Mouse (Mus musculus) neural tube, embryonic 10.5 days (tissue): ENCODE data around the gene Foxn3.

Source experiments
- DNase-seq: peaks from one replicate; pipeline ENCODE4 v3.0.0-alpha.2; 2017; ENCODE audit warnings: low spot score; ENCODE audit errors: extremely low spot score

Foxn3 gene

DNA sequence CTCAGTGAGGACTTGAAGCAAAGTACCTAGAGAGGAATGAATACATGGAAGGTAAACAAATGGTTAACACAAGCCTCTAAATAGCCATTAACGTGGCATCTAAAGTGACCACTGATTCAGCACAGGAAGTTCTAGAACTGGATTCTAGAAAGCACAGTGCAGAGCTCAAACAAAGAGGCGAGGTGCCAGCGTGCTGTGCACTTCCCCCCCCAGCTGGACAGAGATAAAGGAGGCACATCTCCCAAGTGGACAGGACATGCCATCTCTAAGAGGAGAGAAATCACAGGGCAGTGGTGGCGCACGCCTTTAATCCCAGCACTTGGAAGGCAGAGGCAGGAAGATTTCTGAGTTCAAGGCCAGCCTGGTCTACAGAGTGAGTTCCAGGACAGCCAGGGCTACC, 173.0 kb downstream of the Foxn3 start:
- no peak for DNase-seq

DNA sequence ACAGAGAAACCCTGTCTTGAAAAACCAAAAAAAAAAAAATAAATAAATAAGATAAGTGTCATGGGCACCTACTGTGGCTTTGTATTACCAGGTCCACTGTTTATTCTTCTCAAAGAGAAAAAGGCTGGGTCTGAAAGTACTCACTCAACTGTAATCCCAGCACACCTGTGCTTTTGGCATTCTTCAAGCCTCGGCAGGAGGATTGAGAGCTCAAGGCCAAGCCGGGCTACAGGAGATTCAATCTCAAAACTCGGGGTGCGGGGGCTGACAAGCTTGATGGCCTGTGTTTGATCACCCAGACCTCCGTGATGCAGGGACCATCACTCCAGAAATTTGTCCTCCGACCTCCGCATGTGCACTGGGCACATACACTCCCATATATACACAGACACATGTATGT, 174.1 kb downstream of the Foxn3 start:
- no peak for DNase-seq

DNA sequence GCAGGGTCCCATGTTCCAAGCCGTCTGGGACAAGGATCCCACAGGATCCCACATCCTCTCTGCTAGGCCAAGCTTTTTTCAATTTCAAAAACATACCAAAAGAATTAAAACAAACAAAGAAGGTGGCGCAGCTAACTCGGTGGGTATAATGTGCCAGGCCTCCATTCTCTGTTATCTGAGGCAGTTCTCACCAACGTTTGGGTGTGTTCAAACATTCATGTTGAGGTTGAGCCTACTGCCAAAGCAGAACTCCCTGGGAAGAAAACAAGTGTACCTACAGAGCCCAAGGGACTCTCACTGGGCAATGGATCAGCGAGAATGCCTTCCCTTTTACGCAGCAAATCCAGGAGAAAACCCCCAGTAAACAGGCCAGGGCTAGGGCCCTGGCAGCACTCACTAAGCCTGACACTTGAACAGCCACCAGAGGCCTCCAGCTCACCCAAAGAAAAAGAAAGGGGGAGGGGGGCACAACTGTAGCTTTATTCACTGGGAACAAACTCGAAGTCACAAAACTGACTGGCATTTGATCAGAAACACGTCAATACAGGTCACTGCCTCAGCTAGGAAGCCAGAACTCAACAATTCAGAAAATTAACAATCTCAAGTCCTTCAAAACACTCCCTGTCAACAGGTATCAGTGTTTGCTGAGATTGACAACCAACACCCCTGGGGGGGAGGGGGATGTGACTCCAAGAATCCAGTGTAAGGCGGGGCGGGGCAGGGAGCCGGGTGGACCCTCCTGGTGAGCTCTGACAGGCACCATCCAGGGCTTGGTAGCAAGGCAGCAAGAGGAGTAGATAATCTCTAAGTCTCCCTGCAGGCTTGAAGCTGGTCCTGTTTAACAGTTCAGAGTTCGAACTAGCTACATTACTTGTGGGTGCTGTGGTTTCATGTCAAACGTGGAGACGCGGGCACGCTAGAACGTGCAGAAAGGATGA, 177.2 kb downstream of the Foxn3 start:
- no peak for DNase-seq

DNA sequence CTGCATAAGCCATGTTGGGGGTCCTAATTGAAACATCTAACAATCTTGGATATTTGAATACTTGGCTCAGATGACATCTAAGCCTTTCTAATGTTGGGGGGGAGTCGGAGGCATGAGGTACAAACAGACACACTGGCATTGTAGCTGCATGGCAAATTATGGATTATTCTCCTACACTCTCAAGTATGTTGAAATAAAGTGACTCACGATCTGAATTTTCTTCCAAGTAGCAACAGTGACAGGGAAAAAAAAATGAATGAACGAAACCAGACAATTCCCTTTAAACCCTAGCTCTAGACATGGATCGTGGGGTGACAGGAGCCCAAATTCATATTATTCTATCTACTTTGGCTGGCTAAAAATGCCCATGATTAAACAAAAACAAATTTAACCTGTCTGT, 178.3 kb downstream of the Foxn3 start:
- no peak for DNase-seq

DNA sequence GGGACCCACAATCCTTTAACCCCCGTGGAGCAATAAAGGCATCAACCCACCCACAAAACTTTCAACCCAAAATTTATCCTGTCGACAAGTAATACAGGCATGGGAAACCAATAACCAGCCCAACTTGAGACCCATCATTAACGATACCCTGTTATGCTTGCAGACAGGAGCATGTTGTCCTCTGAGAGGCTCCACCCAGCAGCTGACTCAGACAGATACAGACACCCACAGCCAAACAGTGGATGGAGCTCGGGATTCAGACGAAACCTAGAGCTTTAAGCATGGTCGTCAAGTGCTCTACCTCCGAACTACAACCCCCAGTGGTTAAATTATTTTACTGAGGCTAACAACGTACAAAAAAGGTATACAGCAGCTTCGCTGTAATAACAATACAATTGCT, 182.1 kb downstream of the Foxn3 start:
- no peak for DNase-seq

DNA sequence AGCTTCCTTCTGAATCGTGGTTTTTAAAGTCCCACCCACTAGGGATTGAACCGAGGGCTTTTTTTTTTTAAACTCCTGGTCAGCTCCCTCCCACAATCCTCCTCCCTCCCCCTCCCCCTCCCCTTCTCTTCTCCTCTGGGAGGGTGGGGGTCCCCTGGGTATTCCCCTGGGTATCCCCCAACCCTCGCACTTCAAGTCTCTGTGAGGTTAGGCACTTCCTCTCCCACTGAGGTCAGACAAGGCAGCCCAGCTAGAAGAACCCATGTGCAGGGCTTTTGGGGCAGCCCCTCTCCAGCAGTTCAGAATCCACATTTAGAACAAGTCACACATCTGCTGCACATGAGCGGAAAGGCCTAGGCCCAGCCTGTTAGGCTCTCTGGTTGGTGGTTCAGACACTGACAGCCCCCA, 182.5 kb downstream of the Foxn3 start:
- no peak for DNase-seq

DNA sequence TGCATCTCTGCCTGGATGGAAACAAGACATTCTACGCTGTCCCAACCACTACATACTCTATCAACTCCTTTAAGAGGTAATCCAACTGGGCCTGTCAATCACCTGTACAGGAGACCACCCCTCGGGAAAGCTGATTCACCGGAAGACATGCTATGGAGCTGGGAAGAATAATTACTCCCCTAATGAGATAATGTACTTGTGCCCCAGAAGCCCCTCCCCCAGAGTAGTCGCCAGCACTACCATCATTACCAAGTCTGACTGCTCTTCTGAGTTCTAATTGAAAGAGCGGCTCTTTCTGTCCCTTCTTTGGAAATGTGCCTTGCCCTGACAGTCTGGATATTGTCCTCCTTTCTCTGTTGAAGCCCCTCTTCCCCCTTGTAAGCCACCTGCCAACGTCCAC, 183.3 kb downstream of the Foxn3 start:
- DNase-seq, result no peak

DNA sequence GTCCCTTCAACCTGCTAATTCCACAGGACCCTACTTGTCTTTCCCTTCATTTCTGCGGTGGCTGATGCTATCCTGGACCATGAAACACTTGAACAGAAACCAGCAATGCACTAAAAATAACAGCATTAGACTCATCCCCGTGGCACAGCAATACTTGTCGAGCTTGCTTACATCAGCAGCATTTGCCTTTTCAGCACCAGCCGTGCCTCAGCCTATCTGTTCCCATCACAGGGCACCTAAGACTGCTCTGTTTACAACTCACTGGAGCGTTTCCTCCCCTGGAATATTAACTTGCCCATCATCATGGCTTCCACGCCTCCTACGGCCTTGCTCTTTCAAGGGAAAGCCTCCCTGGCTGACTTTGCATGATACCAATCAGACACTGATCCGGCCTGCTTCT, 185.1 kb downstream of the Foxn3 start:
- no peak for DNase-seq

DNA sequence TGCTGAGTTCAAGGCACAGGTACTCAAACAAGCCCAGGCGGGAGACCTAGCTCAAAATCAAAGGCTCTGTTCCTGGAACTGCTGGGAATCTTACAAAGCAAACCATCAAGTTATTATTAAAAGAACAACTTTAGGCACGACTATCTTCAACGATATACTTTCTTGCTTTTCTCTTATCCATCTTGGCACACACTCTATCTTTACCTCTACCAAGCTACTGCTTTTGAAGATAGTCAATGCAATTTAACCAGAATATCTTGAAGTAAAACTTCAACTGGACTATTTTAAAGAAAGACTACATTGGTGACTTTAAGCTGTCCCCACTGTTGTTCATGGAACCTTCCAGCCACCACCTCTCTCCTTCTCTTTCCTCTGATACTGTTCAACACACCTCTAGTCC, 185.7 kb downstream of the Foxn3 start:
- DNase-seq, result no peak

DNA sequence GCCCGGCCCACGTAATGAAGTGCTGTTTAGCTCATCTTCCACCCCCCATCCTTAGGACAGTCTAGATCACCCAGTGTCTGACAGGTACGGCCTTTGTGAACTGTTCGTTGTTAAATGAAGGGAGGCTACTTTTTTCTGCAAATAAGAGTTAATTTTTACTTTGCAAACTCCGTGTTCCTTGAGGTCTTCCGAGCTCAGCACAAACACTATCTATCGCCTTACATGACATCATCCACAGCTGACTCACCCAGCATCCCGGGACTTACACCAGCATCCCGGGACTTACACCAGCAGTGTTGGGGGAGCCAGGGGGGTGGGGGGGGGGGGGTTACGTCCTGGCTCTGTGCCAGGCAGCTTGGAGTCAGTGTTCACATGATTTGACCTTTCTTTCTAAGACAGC, 186.3 kb downstream of the Foxn3 start:
- no peak for DNase-seq

DNA sequence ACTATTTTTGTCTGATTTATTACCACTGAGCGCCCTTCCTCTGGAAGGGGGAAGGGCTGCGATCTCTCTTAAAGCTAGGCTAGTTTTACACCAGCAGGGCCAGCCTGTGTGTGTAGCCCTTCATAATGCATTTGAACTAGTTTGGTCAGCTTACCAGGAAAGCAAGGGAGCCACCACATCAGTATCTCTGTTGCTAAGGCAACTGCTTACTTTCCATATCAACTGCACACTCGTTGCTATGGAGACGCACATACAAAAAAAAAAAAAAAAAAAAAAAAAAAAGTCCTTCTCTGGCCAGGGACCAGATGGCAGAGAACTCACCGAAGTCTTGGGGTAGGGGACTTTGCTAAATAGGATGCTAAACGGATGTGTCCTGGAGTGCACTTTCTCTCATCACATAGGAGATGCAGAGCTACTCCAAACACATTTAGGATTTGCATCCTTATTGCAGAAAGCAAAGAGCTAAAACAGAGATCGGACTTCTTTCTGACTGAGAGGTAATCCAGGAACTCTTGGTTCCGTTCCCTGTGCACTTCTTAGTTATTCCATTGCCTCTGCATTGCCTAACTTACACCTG, 187.4 kb downstream of the Foxn3 start:
- no peak for DNase-seq

DNA sequence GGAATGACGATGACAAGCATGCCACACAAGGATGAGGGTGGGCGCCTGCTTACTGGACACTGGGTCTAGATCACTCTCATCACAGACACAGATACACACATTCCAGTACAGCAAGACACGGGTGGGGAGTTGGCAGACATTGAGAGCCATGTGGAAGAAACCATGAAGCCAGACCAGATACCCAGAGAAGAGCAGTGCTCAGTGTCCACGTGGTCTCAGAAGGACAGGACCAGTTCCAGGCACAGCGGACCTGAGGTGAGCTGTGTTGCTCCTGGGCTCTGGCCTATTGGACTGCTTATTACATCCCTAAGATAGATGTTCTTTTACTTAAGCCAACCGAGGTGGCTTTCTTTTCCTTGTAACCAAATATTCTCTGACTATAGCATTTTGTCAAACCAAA, 188.0 kb downstream of the Foxn3 start:
- DNase-seq, result no peak

DNA sequence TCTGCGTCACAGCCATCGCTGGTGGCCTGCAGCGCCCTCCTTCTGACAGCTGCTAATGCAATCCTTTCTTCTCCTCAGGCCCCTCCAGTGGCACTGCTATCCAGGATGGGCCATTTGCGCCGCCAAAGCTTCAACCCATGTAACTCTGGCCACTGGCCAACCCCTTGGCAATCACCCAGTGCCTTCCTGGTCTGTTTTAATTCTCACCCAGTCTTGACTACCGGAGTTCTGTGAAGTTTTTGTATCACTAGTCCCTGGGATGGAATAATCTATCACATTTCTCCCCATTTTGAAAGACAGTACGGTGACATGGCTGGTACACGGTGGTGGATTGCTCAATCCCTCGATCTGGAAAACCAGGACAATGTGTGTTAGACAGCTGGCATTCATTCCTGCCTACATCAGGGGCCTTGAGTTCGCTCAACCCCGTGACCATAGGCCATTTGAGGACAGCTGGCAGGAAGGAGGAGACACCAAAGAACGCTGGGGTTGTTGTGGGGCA, 189.2 kb downstream of the Foxn3 start:
- DNase-seq, result no peak

DNA sequence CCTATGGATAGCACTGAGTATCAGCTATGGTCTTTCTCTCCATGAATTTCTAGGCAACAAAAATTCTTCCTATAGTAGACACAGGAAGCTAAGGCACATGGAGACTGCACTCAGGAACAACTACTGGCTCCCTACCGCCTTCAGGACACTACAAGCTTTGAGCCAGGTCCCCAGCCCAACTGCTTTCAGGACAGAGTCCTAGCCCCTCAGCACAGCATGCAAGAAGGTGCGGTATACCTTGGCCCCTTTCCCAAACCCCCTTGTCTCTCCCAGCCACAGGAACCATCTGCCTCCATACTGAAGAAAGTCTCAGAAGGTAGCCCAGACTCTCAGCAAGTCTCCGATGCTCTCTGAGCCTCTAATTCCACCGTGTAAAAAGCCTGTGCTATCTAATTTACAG, 189.8 kb downstream of the Foxn3 start:
- DNase-seq, result no peak

DNA sequence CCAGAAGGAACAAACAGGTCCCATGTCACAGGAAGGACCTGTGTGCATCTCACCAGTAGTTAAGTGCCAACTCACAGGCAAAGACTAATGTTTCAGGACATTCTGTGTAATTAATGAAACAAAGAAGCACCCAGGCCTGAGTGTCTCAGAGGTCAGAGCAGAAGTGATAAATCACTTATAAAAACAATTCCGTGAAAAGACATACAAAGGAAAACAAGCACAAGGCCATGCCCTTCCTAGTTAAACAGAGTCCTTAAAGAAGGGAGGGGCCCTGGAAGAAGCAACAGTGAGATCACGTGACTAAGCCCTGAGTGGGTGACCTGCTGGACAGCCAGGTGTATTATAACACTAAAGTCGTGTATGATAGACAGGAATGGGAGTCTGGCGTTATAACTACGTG, 191.9 kb downstream of the Foxn3 start:
- DNase-seq, result no peak

DNA sequence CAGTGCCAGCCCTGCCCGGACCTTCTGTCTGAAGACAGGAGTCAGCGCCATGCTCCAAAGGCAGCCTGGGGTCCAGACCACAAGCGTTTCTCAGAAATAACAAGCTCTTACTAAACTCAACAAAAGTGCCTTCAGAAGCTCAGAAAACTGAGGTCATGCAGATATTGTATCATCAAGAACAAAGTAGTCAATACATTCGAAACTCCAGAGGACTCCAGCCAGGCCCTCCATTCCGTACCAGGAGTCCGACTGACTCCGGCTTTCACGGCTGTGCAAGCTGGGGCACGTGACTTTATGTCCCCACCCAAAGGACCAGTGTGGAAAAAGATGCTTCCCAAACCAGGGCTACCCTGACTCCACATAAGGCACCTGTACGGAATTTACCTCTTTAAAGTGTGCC, 195.1 kb downstream of the Foxn3 start:
- DNase-seq, result no peak

DNA sequence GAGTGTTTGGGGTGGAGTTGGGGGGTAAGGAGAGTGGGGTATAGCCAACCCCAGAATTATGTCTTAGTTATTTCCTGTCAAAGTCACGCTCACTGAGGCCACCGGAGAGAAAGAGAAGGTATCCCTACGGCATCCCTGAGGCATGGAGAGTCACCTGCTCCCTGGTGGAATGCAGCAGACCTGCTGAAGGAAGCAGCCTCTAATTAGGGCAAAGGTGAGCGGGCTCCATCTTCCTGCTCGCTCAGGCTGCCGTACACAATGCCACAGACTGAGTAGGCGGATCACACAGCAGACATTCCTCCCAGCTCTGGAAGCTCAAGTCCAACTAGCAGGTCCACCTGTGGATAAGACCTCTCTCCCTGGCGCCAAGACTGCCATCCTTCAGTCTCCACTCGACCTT, 197.4 kb downstream of the Foxn3 start:
- no peak for DNase-seq

DNA sequence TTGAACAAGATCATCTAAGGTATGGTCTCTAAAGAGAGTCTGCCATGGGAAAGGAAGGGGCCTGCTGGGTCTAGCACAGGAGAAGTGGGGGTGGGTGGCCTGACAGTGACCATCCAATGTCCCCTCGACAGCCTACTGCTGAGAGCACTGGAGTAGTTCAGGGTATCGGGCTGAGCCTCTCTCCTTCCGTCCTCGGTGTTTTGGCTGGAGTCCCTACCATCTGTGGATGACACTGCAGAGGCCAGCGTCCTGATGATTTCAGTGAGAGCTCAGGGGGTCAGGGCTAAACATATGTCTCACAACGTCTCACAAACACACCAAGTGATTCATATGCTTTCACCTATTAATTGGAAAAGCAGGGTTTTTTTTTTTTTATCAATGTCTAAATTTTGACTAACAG, 199.2 kb downstream of the Foxn3 start:
- no peak for DNase-seq

DNA sequence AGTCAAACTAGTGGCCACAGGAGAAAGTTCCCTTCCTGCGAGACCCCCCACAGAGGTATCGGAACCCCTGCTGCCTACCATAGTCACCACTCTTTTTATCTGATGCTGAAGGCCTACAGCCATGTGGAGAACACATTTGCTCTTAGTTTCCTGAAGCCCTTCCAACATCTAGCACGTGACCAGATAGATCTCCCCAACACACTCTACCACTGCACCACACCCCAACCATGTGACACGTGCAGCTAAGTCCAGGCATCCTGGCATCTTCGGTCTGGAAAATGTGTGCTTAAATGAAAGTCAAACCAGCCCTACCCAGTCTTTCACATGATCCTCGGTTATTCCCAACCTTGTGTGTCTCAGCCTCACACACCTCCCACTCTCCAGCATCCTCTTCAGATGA, 200.4 kb downstream of the Foxn3 start:
- no peak for DNase-seq

DNA sequence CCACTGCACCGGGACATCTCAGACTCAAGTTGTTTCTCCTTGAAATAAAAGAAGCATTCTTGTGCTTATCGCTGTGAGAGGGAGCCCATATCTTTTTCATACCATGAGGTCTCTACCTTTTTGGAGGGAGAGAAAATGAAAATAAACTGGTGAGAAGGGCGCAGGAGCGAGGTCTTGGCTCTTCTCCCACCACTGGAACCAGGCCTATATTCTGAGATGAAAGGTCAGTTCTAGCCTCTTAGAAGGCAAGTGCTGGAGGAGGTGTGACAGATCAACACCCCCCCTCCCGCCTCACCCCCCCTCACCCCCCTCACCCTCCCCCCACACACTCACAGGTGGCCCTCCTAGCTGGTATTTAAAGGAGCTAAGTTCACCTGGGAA, 201.6 kb downstream of the Foxn3 start:
- no peak for DNase-seq

DNA sequence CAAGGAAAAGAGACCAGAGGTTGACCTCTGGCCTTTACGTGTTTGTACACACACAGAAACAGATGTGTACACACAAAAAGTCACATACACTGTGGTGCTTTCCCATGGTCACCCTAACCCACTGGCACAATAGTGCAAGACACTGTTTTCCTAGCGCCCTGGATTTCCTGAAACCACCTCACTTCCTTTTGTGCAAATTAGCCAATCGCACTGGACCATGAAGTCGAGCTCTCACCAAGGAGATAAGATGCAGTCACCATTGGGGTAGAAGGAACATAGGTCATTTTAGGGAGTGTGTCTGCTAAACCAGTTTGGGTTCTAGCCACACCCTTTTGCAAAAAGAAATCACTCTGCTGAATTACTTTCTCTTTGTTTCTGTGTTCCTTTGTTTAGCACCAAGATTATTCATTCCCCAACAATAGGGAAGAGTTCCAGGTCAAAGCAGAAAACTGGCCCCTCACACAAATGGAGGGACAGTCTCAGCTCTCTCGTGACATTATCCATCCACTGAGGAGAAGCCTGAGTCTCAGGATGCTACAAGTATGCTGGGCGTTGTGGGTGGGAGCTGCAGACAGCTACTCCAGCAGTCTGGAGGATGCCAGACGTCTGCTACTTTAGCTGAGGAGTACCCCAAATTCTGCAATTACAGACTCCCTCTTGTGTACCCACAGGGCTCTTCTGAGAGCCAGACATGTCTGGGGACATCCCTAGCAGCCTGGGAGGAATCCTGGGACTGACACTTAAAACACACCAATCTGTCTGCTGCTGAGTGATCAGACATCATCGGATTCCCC, 202.2 kb downstream of the Foxn3 start:
- DNase-seq, result no peak

DNA sequence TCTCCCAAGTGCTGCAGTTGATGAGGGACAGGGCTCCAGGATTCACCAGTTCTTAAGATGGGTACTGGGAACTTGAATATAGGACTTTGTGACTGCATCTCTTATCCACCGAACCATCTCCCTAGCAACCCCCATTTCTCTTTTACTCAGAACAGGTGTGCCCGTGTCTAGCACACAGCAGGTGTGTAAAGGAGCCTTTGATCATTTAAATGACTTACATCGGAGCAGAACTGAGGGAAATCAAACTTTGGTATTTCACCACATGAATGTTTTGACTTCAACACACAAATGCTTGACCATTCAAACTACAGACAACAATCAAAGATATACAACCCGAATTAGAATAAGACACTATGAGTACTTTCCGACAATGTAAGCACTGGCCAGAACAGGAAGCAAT, 204.7 kb downstream of the Foxn3 start:
- no peak for DNase-seq
